Mouse (Mus musculus) forebrain, postnatal 0 days (tissue): Measurements from ENCODE around the gene Cerk. TPM values are rescaled to one million over a fixed set of nuclear protein-coding genes. Genes with fewer than 3 reads are reported as not detected.
"Not testable (repeated sequence)": the region's sequence is repeated elsewhere in the genome, so short reads cannot be mapped to it uniquely, and the experiment has no call there.

ENCODE experiments used
- ATAC-seq: fragments of 200-750 bp; cut with Nextera tagmentation; 2 replicates; pipeline ENCODE4 v1.8.0; 2017; ENCODE audit warnings: mild to moderate bottlenecking, moderate library complexity
- DNase-seq: peaks from one replicate; pipeline ENCODE4 v3.0.0-alpha.2; 2015
- H3K27ac ChIP-seq: fragments of 300-500 bp; sonication (generic); 2 replicates; pipeline ENCODE4 v1.5.1; 2014; ENCODE audit warnings: low read depth, mild to moderate bottlenecking, antibody characterized with exemption, low read length, moderate library complexity, mixed read lengths
- H3K27me3 ChIP-seq: fragments of 300-500 bp; sonication (generic); 2 replicates; pipeline ENCODE4 v1.6.1; 2014; ENCODE audit warnings: mild to moderate bottlenecking, low read length, mixed read lengths; ENCODE audit not compliant: insufficient read depth
- H3K36me3 ChIP-seq: fragments of 300-500 bp; sonication (generic); 2 replicates; pipeline ENCODE4 v1.6.1; 2014; ENCODE audit warnings: mild to moderate bottlenecking, moderate library complexity; ENCODE audit not compliant: insufficient read depth
- H3K4me1 ChIP-seq: fragments of 300-500 bp; sonication (generic); 2 replicates; pipeline ENCODE4 v1.6.1; 2014; ENCODE audit warnings: antibody characterized with exemption; ENCODE audit not compliant: insufficient read depth
- H3K4me2 ChIP-seq: fragments of 300-500 bp; sonication (generic); 2 replicates; pipeline ENCODE4 v1.6.1; 2014; ENCODE audit warnings: low read depth, mild to moderate bottlenecking, moderate library complexity
- H3K4me3 ChIP-seq: fragments of 300-500 bp; sonication (generic); 2 replicates; pipeline ENCODE4 v1.5.1; 2014; ENCODE audit warnings: low read depth, low read length, mixed read lengths
- H3K9ac ChIP-seq: fragments of 300-500 bp; sonication (generic); 2 replicates; pipeline ENCODE4 v1.6.1; 2014; ENCODE audit warnings: mild to moderate bottlenecking
- H3K9me3 ChIP-seq: fragments of 300-500 bp; sonication (generic); 2 replicates; pipeline ENCODE4 v1.6.1; 2016; ENCODE audit warnings: low read length
- CTCF ChIP-seq: sonication (generic); IDR thresholded peaks from 2 replicates; pipeline ENCODE4 v1.5.1; 2016; ENCODE audit warnings: antibody characterized with exemption, control low read depth, low read depth
- WGBS: fragments of 180-500 bp; shearing (Covaris S2); extraction: QIAGEN DNeasy Blood & Tissue Kit; methylation state at CpG from one replicate; pipeline ENCODE4 v1.1.7; 2014; 5-methylcytosine and 5-hydroxymethylcytosine counted together
- polyA plus RNA-seq: library from polyadenylated mRNA; unstranded; fragments of >200 nt; fragmentation: Nextera tagmentation; extraction: Ambion mirVana; gene quantifications from 2 replicates; pipeline ENCODE4 v1.2.1, GENCODE M21; 2015
- total RNA-seq: library from RNA; depleted of rRNA; stranded (reverse); fragments of >200 nt; gene quantifications from 2 replicates; pipeline ENCODE4 v1.2.3, GENCODE M21; 2014

Cerk gene
- total and polyA plus RNA-seq, 2 experiments from 2014 or later, result 18.0 to 32.9 TPM

- 85% methylated on average over 4 of the region's 4 CpGs for WGBS
- Histone ChIP-seq H3K9me3 (no peaks in the 10 kb centered on the region), H3K4me2 (no peak overlapping the region), H3K27me3 (no peaks in the 10 kb centered on the region), H3K9ac (no peak overlapping the region), H3K4me1 (no peaks in the 10 kb centered on the region), H3K27ac (no peak overlapping the region), H3K36me3 (no peaks in the 10 kb centered on the region), H3K4me3 (no peak overlapping the region)
- ATAC-seq (no peak), DNase-seq (no peak)
- no peak for TF ChIP-seq CTCF
These were observed 34.8 kb upstream of the Cerk start for GRCm38 (mm10) chr15:86220715-86221114.

- H3K4me2 ChIP-seq, result no peak overlapping the region
- H3K9me3 ChIP-seq, result no peaks in the 10 kb centered on the region
- no peak for TF ChIP-seq CTCF
- H3K4me1 ChIP-seq, result no peaks in the 10 kb centered on the region; the same call in 1 of the 2 replicates
- WGBS, result 86% methylated on average over 5 of the region's 5 CpGs
- H3K27me3 ChIP-seq, result no peaks in the 10 kb centered on the region
- no peak overlapping the region for H3K27ac ChIP-seq
- H3K4me3 ChIP-seq, result no peak overlapping the region
- ATAC-seq (no peak), DNase-seq (no peak)
- H3K36me3 ChIP-seq, result no peaks in the 10 kb centered on the region
- H3K9ac ChIP-seq, result no peak overlapping the region
These were observed 34.3 kb upstream of the Cerk start for GRCm38 (mm10) chr15:86220229-86220630.

GRCm38 (mm10) chr15:86219534-86220228 lies 33.7 kb upstream of the Cerk start:
- TF ChIP-seq CTCF, result no peak
- Histone ChIP-seq H3K36me3 (no peaks in the 10 kb centered on the region), H3K9me3 (no peaks in the 10 kb centered on the region), H3K4me3 (no peak overlapping the region), H3K27ac (no peak overlapping the region), H3K27me3 (no peaks in the 10 kb centered on the region), H3K4me2 (no peak overlapping the region), H3K4me1 (peaks cover 5% of the 10 kb centered on the region; the same call in 1 of the 2 replicates), H3K9ac (no peak overlapping the region)
- ATAC-seq (peak; percentile 8; the same call in 1 of the 2 replicates), DNase-seq (no peak)
- 72% methylated on average over 7 of the region's 7 CpGs for WGBS

DNA sequence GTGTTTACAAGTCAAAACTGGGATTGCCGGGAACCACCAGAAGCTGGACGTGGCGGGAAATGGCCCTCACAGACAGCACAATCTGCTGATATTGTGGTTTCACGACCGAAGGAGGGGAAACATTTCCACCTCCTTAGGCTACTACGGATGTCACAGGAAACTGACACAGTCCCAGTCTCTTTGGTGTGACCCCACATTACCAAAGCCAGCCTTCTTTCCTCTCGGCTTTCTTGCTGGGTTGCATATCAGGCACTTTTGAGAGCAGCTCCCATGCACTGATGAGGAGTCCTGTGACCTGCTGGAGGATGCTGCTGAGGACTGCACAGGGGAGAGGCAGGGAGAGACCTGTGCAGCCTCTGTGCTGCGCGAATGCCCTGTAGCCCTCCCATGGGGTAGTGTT lies 30.7 kb upstream of the Cerk start:
- H3K9me3 ChIP-seq, ATAC-seq, DNase-seq, H3K27ac ChIP-seq, H3K9ac ChIP-seq, H3K36me3 ChIP-seq, H3K4me3 ChIP-seq, H3K4me2 ChIP-seq, H3K27me3 ChIP-seq: not testable (repeated sequence)
- 88% methylated on average over 9 of the region's 9 CpGs for WGBS
- H3K4me1 ChIP-seq, result peaks cover 11% of the 10 kb centered on the region

- Histone ChIP-seq H3K9ac (peak overlapping the region; percentile 78), H3K9me3 (no peaks in the 10 kb centered on the region), H3K27ac (peak overlapping the region; percentile 95), H3K36me3 (0 out of 2 replicates have a peak, but pooled peaks cover 4% of the 10 kb centered on the region), H3K4me2 (peak overlapping the region; percentile 78), H3K27me3 (no peaks in the 10 kb centered on the region), H3K4me1 (peaks cover 11% of the 10 kb centered on the region), H3K4me3 (peak overlapping the region; percentile 71)
- ATAC-seq (peak; percentile 36; the same call in 1 of the 2 replicates), DNase-seq (no peak)
- no peak for TF ChIP-seq CTCF
- WGBS, result 15% methylated on average over 25 of the region's 25 CpGs
These were observed 28.7 kb upstream of the Cerk start for GRCm38 (mm10) chr15:86214549-86215201.

- H3K36me3 ChIP-seq, result 0 out of 2 replicates have a peak, but pooled peaks cover 4% of the 10 kb centered on the region
- no peaks in the 10 kb centered on the region for H3K27me3 ChIP-seq
- peaks cover 11% of the 10 kb centered on the region for H3K4me1 ChIP-seq
- H3K4me3 ChIP-seq, result peak within 1 kb of the TSS; percentile 71
- TF ChIP-seq CTCF, result no peak
- ATAC-seq, result peak; percentile 98
- DNase-seq, result peak; percentile 96
- under 1% methylated on average over 64 of the region's 64 CpGs for WGBS
- peak within 1 kb of the TSS; percentile 78 for H3K9ac ChIP-seq
- no peaks in the 10 kb centered on the region for H3K9me3 ChIP-seq
- H3K27ac ChIP-seq, result peak within 1 kb of the TSS; percentile 95
- H3K4me2 ChIP-seq, result peak within 1 kb of the TSS; percentile 78
These were observed 28.0 kb upstream of the Cerk start, which contains the start of gene Tbc1d22a for GRCm38 (mm10) chr15:86213753-86214548. TSS of gene Tbc1d22a (plus strand) at chr15:86214459.

- not testable (repeated sequence) for H3K36me3 ChIP-seq, H3K27me3 ChIP-seq, H3K9me3 ChIP-seq, H3K27ac ChIP-seq, ATAC-seq, DNase-seq, H3K4me3 ChIP-seq, H3K4me2 ChIP-seq, H3K9ac ChIP-seq
- peaks cover 11% of the 10 kb centered on the region for H3K4me1 ChIP-seq
- 95% methylated on average over 5 of the region's 5 CpGs for WGBS
These were observed 26.3 kb upstream of the Cerk start for GRCm38 (mm10) chr15:86212193-86212592.
